Comparison of ENCODE assay signal across 9 mouse cellular contexts in genomic region chr12:12527366-12527765, GRCm38 (mm10).
DNase-seq lines count a peak whose midpoint lies in the region; ATAC-seq and TF ChIP-seq lines count a peak whose summit lies in the region.
"Had no signal": no experiment of that assay in that cellular context is flagged by ENCODE, and none has a peak within 500 bp of the region (broad histone marks: within the 10 kb centered on the region; RNA-seq: fewer than 3 reads in every experiment).

No protein-coding gene starts in this region.

- H3K79me2 ChIP-seq in heart, adult 2 months (replicated peaks; ENCODE audit: control insufficient read depth, insufficient read depth, low read length): no peaks in the 10 kb centered on the region

- TF ChIP-seq POLR2A in heart, adult 2 months (IDR thresholded peaks at IDR 0.05; ENCODE audit: insufficient read depth, low read depth, low read length): no peak

- ATAC-seq in stomach, embryonic 14.5 days (ENCODE audit: insufficient number of reproducible peaks, insufficient read depth, low FRiP score, low read depth): 0 out of 2 replicates have a peak, but pooled peaks have one; percentile 58

- H3K4me3 ChIP-seq in heart, adult 2 months: no peak overlapping the region
- no peak overlapping the region for H3K4me3 ChIP-seq in stomach, embryonic 14.5 days (ENCODE audit: low read depth, low read length)
- H3K4me3 ChIP-seq: megakaryocyte, embryonic 14.5 days had no signal

- H3K4me2 ChIP-seq in stomach, embryonic 14.5 days (replicated peaks; ENCODE audit: low read depth, low read length): no peak overlapping the region

- H3K4me1 ChIP-seq in heart, adult 2 months (ENCODE audit: control insufficient read depth, insufficient read depth, low read length): no peaks in the 10 kb centered on the region
- no peaks in the 10 kb centered on the region for H3K4me1 ChIP-seq in stomach, embryonic 14.5 days (ENCODE audit: control insufficient read depth, insufficient read depth, low read length)

- H3K27ac ChIP-seq in heart, adult 2 months: peak overlapping the region; percentile 31; the same call in 1 of the 2 replicates
- no peak overlapping the region for H3K27ac ChIP-seq in stomach, embryonic 14.5 days (ENCODE audit: low read length)

- no peak overlapping the region for H3K9ac ChIP-seq in heart, adult 2 months (ENCODE audit: low read depth, low read length)
- H3K9ac ChIP-seq in stomach, embryonic 14.5 days (replicated peaks; ENCODE audit: low read depth, low read length): no peak overlapping the region

- 46% methylated on average over 3 of the region's 3 CpGs for WGBS in heart, adult 2 months
- 68% methylated on average over 3 of the region's 3 CpGs for WGBS in stomach, embryonic 14.5 days

- DNase-seq in left cerebral cortex, postnatal 4 days: peak; percentile 36
- no peak for DNase-seq in left cerebral cortex, adult 18-20 months (ENCODE audit: low spot score in 2 of 2)
- peak; percentile 57 to 65 for DNase-seq in heart, adult 2 months
- DNase-seq in kidney, adult 8-10 months: peak; percentile 13 to 16
- no peak for DNase-seq in thymus, postnatal 0 days (ENCODE audit: low spot score)
- DNase-seq in right cerebral cortex, adult 2 months (ENCODE audit: low spot score in 2 of 2): no peak
- DNase-seq in gastrocnemius, postnatal 25 days: no peak

- H3K36me3 ChIP-seq in heart, adult 2 months (ENCODE audit: control insufficient read depth, insufficient read depth, low read length): no peaks in the 10 kb centered on the region
- H3K36me3 ChIP-seq in stomach, embryonic 14.5 days (ENCODE audit: control insufficient read depth, insufficient read depth, low read length): no peaks in the 10 kb centered on the region

- H3K27me3 ChIP-seq in heart, adult 2 months (ENCODE audit: control insufficient read depth, insufficient read depth, low read length): no peaks in the 10 kb centered on the region
- no peaks in the 10 kb centered on the region for H3K27me3 ChIP-seq in stomach, embryonic 14.5 days (ENCODE audit: control insufficient read depth, insufficient read depth, low read length)
- H3K27me3 ChIP-seq: megakaryocyte, embryonic 14.5 days had no signal

- intact Hi-C loops in left cerebral cortex, postnatal 4 days (cut with DNase I): no loop called here
- intact Hi-C loops in heart, adult 2 months (cut with DNase I): no loop called here

- no peaks in the 10 kb centered on the region for H3K9me3 ChIP-seq in stomach, embryonic 14.5 days (ENCODE audit: control insufficient read depth, low read depth, low read length)
- H3K9me3 ChIP-seq: megakaryocyte, embryonic 14.5 days had no signal

- no peak for TF ChIP-seq EP300 in heart, adult 2 months (IDR thresholded peaks at IDR 0.05; ENCODE audit: insufficient read depth, low read depth, low read length)

- no peak for TF ChIP-seq CTCF in heart, adult 2 months (IDR thresholded peaks at IDR 0.05)

Comparison
In these comparisons a context has a peak if more than half of its experiments do, and no peak if none do; other contexts are left out.
1. DNase-seq: peak in left cerebral cortex, postnatal 4 days (single experiment), heart, adult 2 months (2 of 2) and kidney, adult 8-10 months (2 of 2); none in left cerebral cortex, adult 18-20 months (0 of 2), thymus, postnatal 0 days (single experiment), right cerebral cortex, adult 2 months (0 of 2) and gastrocnemius, postnatal 25 days (single experiment).